Mouse (Mus musculus) gastrocnemius, postnatal 36 days (tissue): ENCODE data around the gene Brwd1. TPM values are rescaled to one million over a fixed set of nuclear protein-coding genes. Genes with fewer than 3 reads are reported as not detected.

Experiments
- microRNA-seq, 2 experiments: library from miRNA; unstranded; fragments of <30 nt; microRNA quantifications; one replicate each; pipeline ENCODE4 v1.2.0; 2021
- total RNA-seq, 2 experiments: library from RNA; stranded (reverse); gene quantifications; 2 replicates each; pipeline ENCODE4 v1.2.3; 2021

The Brwd1 gene
- total RNA-seq, 2 experiments from 2014 or later: 51.2 to 56.2 TPM

Small RNA genes lying within 50 kb of the gene (microRNA-seq; reads per million reads assigned to microRNA genes)
- gene Gm27833: 0 reads per million in 2 experiments

Other genes starting within 250 kb of the Brwd1 start
- gene Psmg1, start 91.6 kb downstream of the Brwd1 start, total RNA-seq: 10 to 100 TPM in 1 of 2 experiments, 1 to 10 TPM in 1; 8.7 to 12.1 TPM
- gene Hmgn1, start 45.2 kb upstream of the Brwd1 start, total RNA-seq: 10 to 100 TPM; 23.7 to 35.1 TPM
- gene Wrb, start 62.9 kb upstream of the Brwd1 start, total RNA-seq: 10 to 100 TPM in 1 of 2 experiments, 1 to 10 TPM in 1; 8.8 to 10.3 TPM
- gene Lca5l, start 109.7 kb upstream of the Brwd1 start, total RNA-seq: under 1 TPM; 0.48 to 0.62 TPM
- gene Sh3bgr, start 117.9 kb upstream of the Brwd1 start, total RNA-seq: 1,000 to 10,000 TPM in 1 of 2 experiments, 100 to 1,000 TPM in 1; 882 to 1,236 TPM
- under 1 TPM; 0.05 to 0.07 TPM for gene B3galt5, start 153.3 kb upstream of the Brwd1 start, total RNA-seq